Mouse (Mus musculus) midbrain, embryonic 10.5 days (tissue): ENCODE measurements around the gene Hnrnpc. TPM values are rescaled to one million over a fixed set of nuclear protein-coding genes. Genes with fewer than 3 reads are reported as not detected.
"Not testable (repeated sequence)": the region's sequence is repeated elsewhere in the genome, so short reads cannot be mapped to it uniquely, and the experiment has no call there.

Experiments
- DNase-seq: peaks from one replicate; pipeline ENCODE4 v3.0.0-alpha.2; 2017; ENCODE audit warnings: low spot score
- H3K27ac ChIP-seq: fragments of 300-500 bp; sonication (generic); replicated peaks from 2 replicates; pipeline ENCODE4 v1.5.1; 2016; ENCODE audit warnings: mild to moderate bottlenecking
- H3K27me3 ChIP-seq: fragments of 300-500 bp; sonication (generic); 2 replicates; pipeline ENCODE4 v1.6.1; 2016; ENCODE audit warnings: low read depth, mild to moderate bottlenecking; ENCODE audit not compliant: poor library complexity, severe bottlenecking
- H3K36me3 ChIP-seq: fragments of 300-500 bp; sonication (generic); 2 replicates; pipeline ENCODE4 v1.6.1; 2016; ENCODE audit warnings: mild to moderate bottlenecking, moderate library complexity
- H3K4me1 ChIP-seq: fragments of 300-500 bp; sonication (generic); 2 replicates; pipeline ENCODE4 v1.6.1; 2016
- H3K4me3 ChIP-seq: fragments of 300-500 bp; sonication (generic); 2 replicates; pipeline ENCODE4 v1.5.1; 2016; ENCODE audit warnings: mild to moderate bottlenecking, moderate library complexity
- H3K9me3 ChIP-seq: fragments of 300-500 bp; sonication (generic); replicated peaks from 2 replicates; pipeline ENCODE4 v1.6.1; 2016; ENCODE audit warnings: mild to moderate bottlenecking
- WGBS: fragments of 180-500 bp; shearing (Covaris S2); methylation state at CpG from one replicate; pipeline ENCODE4 v1.1.7; 2016; 5-methylcytosine and 5-hydroxymethylcytosine counted together
- polyA plus RNA-seq: library from polyadenylated mRNA; unstranded; fragments of >200 nt; fragmentation: Nextera tagmentation; extraction: Ambion mirVana; gene quantifications from 2 replicates; pipeline ENCODE4 v1.2.1, GENCODE M21; 2016

Hnrnpc gene
- polyA plus RNA-seq, 1 experiment from 2014 or later: 930 TPM

GRCm38 (mm10) chr14:52099563-52099962, 4.3 kb downstream of the Hnrnpc start:
- WGBS: 86% methylated on average over 2 of the region's 2 CpGs
- Histone ChIP-seq H3K27me3 (no peaks in the 10 kb centered on the region), H3K4me1 (peaks cover 43% of the 10 kb centered on the region), H3K9me3 (no peaks in the 10 kb centered on the region), H3K36me3 (peaks cover 67% of the 10 kb centered on the region), H3K27ac (no peak overlapping the region), H3K4me3 (no peak overlapping the region)
- no peak for DNase-seq

DNA sequence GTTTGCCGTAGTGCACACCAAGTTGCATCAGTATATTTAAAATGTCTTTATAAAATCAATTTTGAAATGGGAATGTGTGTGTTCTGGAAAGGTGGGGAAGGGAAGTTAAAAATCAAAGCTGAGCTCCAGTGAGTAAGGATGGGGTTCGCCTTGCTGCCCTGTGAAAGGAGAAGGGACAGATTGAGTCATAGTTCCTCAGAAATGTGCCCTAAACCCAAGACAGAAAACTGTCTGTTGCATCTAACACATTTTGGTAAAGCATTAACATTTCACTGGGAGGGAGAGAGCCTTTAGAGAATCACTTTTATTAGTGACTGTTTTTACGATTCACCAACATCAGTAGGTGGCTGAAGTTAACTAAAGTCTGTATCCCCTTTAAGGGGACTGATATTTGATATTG, 5.4 kb downstream of the Hnrnpc start:
- WGBS: 95% methylated on average over 3 of the region's 3 CpGs
- not testable (repeated sequence) for H3K27ac ChIP-seq, H3K4me3 ChIP-seq, H3K9me3 ChIP-seq, DNase-seq, H3K27me3 ChIP-seq
- peaks cover 40% of the 10 kb centered on the region for H3K4me1 ChIP-seq
- peaks cover 76% of the 10 kb centered on the region for H3K36me3 ChIP-seq

DNA sequence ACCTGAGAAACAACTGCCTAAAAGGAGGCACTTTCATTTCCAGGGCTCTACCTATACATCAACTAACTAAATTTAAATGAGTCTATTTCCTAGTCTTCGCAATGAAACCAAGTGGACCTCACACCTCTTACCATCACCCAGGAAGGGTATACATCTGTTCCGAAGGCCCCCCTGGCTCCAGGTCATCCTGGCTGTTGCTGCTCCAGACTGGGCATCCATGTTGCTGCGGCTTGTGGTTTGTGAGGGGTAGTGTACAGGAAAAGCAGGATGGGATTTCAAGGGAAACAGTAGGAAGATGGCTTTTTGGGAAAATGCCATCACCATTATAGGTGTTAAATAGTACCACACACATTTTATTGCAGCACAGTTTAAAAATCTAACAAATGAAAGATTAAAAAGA, 6.6 kb downstream of the Hnrnpc start:
- H3K36me3 ChIP-seq: peaks cover 86% of the 10 kb centered on the region
- DNase-seq, H3K27ac ChIP-seq, H3K4me3 ChIP-seq, H3K27me3 ChIP-seq, H3K9me3 ChIP-seq: not testable (repeated sequence)
- 94% methylated on average over 3 of the region's 3 CpGs for WGBS
- H3K4me1 ChIP-seq: peaks cover 33% of the 10 kb centered on the region

GRCm38 (mm10) chr14:52094533-52094932, 9.3 kb downstream of the Hnrnpc start:
- peaks cover 87% of the 10 kb centered on the region for H3K36me3 ChIP-seq
- 93% methylated on average over 1 of the region's 1 CpGs for WGBS

DNA sequence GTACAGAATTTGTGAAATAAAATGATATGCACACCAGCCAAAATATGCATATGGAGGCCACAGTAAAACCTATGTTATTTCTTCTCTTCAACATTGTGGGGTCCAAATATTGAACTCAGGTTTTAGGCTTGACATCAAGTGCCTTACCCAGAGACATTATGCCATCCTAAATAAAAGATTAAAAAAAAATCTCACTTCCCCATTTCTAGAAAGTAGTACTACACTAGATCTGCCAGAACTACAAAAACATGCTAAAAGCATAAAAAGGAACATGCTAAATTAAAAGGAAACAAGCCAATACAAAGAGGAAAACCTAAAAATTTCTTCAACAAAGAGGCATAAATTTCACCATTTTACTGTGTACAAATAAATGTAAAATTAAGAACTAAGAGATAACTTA, 20.7 kb downstream of the Hnrnpc start:
- H3K9me3 ChIP-seq: no peaks in the 10 kb centered on the region
- no peak overlapping the region for H3K27ac ChIP-seq
- no peak for DNase-seq
- H3K27me3 ChIP-seq: no peaks in the 10 kb centered on the region
- peaks cover 98% of the 10 kb centered on the region for H3K36me3 ChIP-seq
- no peak overlapping the region for H3K4me3 ChIP-seq
- H3K4me1 ChIP-seq: no peaks in the 10 kb centered on the region

More at GRCm38 (mm10) chr14:52094533-52094932, 9.3 kb downstream of the Hnrnpc start:
- Histone ChIP-seq H3K9me3 (no peaks in the 10 kb centered on the region), H3K4me1 (peaks cover 6% of the 10 kb centered on the region), H3K4me3 (no peak overlapping the region), H3K27me3 (no peaks in the 10 kb centered on the region), H3K27ac (no peak overlapping the region)
- no peak for DNase-seq

GRCm38 (mm10) chr14:52071599-52072137, 32.2 kb downstream of the Hnrnpc start:
- H3K4me1 ChIP-seq: no peaks in the 10 kb centered on the region
- 95% methylated on average over 15 of the region's 15 CpGs for WGBS
- no peaks in the 10 kb centered on the region for H3K9me3 ChIP-seq
- no peak for DNase-seq
- no peak overlapping the region for H3K4me3 ChIP-seq
- H3K36me3 ChIP-seq: peaks cover 65% of the 10 kb centered on the region
- H3K27me3 ChIP-seq: no peaks in the 10 kb centered on the region
- no peak overlapping the region for H3K27ac ChIP-seq

- 65% methylated on average over 4 of the region's 4 CpGs for WGBS
- DNase-seq: no peak
- Histone ChIP-seq H3K4me3 (no peak overlapping the region), H3K9me3 (no peaks in the 10 kb centered on the region), H3K27ac (no peak overlapping the region), H3K36me3 (peaks cover 10% of the 10 kb centered on the region), H3K4me1 (no peaks in the 10 kb centered on the region), H3K27me3 (no peaks in the 10 kb centered on the region)
These were observed 37.7 kb downstream of the Hnrnpc start for GRCm38 (mm10) chr14:52066135-52066534.

DNA sequence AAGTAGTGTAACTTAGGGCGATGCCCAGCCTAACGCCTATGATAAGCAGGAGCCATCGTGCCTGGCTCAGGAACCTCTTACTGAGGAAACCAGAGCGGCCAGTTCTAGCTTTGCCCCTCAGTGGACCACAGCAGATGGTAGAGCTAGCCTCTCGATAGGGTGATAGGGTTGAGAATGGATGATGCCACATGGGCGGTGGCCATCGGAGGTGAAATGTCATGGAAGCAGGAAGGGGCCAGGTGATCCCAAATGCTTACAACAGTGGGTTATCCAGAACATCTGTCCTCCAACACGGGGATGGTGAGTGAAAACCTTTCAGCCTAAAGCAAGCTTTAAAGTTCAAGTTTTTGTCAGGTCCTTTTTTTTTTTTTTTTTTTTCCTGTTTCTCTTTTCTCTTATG, 42.0 kb downstream of the Hnrnpc start:
- WGBS: 89% methylated on average over 8 of the region's 8 CpGs
- H3K4me1 ChIP-seq: no peaks in the 10 kb centered on the region
- no peak for DNase-seq

GRCm38 (mm10) chr14:52060800-52061199, 43.0 kb downstream of the Hnrnpc start:
- H3K4me1 ChIP-seq: no peaks in the 10 kb centered on the region
- no peaks in the 10 kb centered on the region for H3K27me3 ChIP-seq
- no peak overlapping the region for H3K27ac ChIP-seq
- WGBS: 84% methylated on average over 1 of the region's 1 CpGs
- no peaks in the 10 kb centered on the region for H3K9me3 ChIP-seq
- no peak overlapping the region for H3K4me3 ChIP-seq
- no peak for DNase-seq
- no peaks in the 10 kb centered on the region for H3K36me3 ChIP-seq

More for the DNA sequence above, 42.0 kb downstream of the Hnrnpc start:
- H3K9me3 ChIP-seq: no peaks in the 10 kb centered on the region
- no peak overlapping the region for H3K4me3 ChIP-seq
- no peaks in the 10 kb centered on the region for H3K27me3 ChIP-seq
- H3K27ac ChIP-seq: no peak overlapping the region
- no peaks in the 10 kb centered on the region for H3K36me3 ChIP-seq

DNA sequence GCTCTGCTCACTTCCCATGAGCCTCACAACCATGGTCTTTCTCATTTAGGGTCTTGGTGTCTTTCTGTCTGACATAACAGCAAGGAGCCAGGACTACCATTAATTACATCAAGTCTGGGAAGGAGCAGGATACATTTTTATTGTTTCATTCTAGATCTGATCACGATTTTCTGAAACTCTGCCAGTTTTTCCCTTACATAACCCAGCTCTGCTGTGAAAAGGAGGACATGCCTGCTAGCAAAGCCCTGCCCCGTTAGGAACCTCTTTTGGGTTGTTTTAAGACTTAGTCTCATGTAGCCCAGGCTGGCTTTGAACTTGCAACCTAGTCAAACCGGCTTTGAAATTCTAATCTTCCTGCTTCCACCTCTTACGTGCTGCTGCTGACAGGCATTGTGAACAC, 43.8 kb downstream of the Hnrnpc start:
- H3K36me3 ChIP-seq: no peaks in the 10 kb centered on the region
- H3K27me3 ChIP-seq: no peaks in the 10 kb centered on the region
- H3K4me1 ChIP-seq: no peaks in the 10 kb centered on the region
- H3K27ac ChIP-seq: no peak overlapping the region
- no peaks in the 10 kb centered on the region for H3K9me3 ChIP-seq
- DNase-seq: no peak
- 79% methylated on average over 4 of the region's 4 CpGs for WGBS
- H3K4me3 ChIP-seq: no peak overlapping the region

DNA sequence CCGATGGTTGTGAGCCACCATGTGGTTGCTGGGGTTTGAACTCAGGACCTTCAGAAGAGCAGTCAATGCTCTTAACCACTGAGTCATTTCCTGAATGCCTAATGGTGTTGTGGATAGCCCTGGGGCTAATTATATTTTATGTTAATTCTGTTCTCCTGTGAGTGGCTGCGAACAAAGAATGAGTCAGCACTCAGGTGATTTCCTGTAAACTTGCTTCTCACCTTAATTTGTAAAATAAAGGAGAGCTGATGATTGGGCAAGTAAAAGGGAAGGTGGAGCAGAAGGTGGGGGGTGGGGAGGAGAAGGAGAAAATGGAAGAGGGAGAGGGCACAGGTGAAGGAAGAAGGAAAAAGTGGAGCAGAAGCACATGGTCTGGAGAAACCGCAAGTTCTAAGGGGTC, 51.1 kb downstream of the Hnrnpc start:
- WGBS: 88% methylated on average over 3 of the region's 3 CpGs
- H3K4me1 ChIP-seq, H3K27me3 ChIP-seq, H3K9me3 ChIP-seq, DNase-seq, H3K27ac ChIP-seq, H3K4me3 ChIP-seq, H3K36me3 ChIP-seq: not testable (repeated sequence)

DNA sequence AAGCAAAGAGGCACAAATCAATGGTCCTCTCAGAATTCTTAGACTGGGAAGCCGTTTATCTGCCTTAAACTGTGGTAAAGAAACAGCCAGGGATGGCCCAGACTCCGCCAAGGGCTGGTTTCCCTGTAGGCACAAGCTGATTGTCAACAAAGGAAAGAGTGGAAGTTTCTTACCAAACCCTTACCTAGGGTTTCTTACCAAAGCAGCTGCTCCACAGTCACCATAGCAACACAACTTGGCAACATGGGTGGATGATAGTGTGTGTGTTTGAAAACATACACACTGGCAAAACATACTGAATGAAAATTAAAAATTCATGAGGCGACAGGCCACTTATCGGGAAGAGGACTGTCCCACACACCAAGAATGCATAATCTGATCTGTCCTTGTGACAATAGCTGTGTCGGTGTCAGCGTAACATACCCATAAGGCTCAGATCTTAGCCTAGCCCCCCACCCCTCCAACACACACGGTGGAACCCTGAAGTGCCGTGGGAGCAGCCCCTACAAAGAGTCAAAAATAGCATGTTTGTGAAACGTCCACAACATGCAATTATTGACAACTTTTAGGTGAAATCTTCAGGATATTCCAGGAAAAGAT, 57.8 kb downstream of the Hnrnpc start:
- no peak overlapping the region for H3K27ac ChIP-seq
- H3K4me1 ChIP-seq: peaks cover 26% of the 10 kb centered on the region
- DNase-seq: no peak
- 68% methylated on average over 9 of the region's 9 CpGs for WGBS
- H3K4me3 ChIP-seq: no peak overlapping the region
- no peaks in the 10 kb centered on the region for H3K27me3 ChIP-seq
- no peaks in the 10 kb centered on the region for H3K36me3 ChIP-seq
- H3K9me3 ChIP-seq: no peaks in the 10 kb centered on the region

DNA sequence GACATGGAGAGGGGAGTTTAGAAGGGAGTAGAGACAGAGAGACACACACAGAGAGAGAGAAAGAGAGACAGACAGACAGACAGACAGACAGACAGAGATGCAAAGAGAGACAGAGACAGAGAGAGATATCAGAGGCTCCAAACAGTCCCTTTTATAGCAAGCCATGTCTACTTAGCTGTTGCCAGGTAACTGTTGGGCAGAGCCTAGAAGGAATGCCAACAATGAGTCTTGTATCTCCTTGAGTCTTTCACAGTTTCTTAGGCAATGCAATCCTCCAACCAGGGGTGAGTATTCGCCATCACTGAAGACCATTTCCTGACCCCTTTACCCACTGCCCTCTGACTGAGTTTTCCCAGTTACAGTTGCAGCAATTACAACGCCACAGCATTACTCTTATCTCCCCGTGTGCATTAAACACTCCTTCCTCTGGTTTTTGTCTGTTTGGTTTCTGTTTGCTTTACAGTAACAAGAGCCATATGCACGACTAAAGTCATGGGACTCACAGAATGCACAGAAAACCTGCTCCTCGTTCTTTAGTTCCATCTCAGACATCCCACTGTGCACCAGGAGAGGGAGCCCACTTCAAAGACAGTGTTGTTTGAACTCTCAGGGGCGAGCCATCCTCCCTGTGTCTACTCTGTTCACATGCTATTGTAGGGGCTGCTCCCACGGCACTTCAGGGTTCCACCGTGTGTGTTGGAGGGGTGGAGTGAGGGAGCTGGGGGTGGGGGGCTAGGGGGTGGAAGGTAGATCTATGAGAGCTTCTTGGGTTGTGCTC, 58.7 kb downstream of the Hnrnpc start:
- peak; percentile 50 for DNase-seq
- 8% methylated on average over 8 of the region's 8 CpGs for whole genome bisulfite sequencing
- peak overlapping the region; percentile 52 for H3K27ac ChIP-seq
- no peaks in the 10 kb centered on the region for H3K36me3 ChIP-seq
- H3K4me1 ChIP-seq: peaks cover 26% of the 10 kb centered on the region
- H3K4me3 ChIP-seq: no peak overlapping the region; the same call in 1 of the 2 replicates
- no peaks in the 10 kb centered on the region for H3K9me3 ChIP-seq
- H3K27me3 ChIP-seq: no peaks in the 10 kb centered on the region
